Mouse (Mus musculus) adrenal gland, postnatal 14 days (tissue): ENCODE results near the gene Baz1b. TPM values are rescaled to one million over a fixed set of nuclear protein-coding genes. Genes with fewer than 3 reads are reported as not detected.
"Not testable (repeated sequence)": the region's sequence is repeated elsewhere in the genome, so short reads cannot be mapped to it uniquely, and the experiment has no call there.

Experiments
- DNase-seq: peaks from one replicate; pipeline ENCODE4 v3.0.0; 2021; ENCODE audit warnings: mixed read lengths
- total RNA-seq: library from RNA; stranded (reverse); gene quantifications from 2 replicates; pipeline ENCODE4 v1.2.3, GENCODE M21; 2021

Baz1b gene
- total RNA-seq, 1 experiment from 2014 or later = 87.4 TPM

- no peak for DNase-seq
Measured at GRCm38 (mm10) chr5:135178996-135179395, 8.1 kb upstream of the Baz1b start.

GRCm38 (mm10) chr5:135179616-135180015 is 7.4 kb upstream of the Baz1b start:
- DNase-seq = no peak

- no peak for DNase-seq
Measured at GRCm38 (mm10) chr5:135180796-135181195, 6.3 kb upstream of the Baz1b start.

DNA sequence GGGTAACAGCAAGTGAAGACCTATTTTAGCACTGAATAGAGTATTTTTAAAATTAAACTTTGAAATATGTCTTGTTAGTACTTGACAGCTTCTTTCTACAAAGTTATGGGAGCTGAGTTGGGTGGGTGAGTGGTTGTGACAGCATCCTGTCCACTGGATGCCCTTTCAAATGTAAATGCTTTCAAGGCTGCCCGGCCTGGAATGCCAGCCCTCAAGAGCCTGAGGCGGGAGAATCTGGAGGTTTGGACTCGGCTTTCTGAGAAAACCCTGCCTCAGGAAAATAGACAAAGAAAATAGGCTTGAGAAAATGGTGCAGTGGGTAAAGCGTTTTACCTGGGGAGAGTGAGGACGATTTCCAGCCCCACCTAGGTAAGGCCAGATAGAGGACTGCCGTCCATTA is 5.3 kb upstream of the Baz1b start:
- DNase-seq = no peak

GRCm38 (mm10) chr5:135183131-135183861 is 3.8 kb upstream of the Baz1b start:
- no peak for DNase-seq

- DNase-seq = no peak
Measured at GRCm38 (mm10) chr5:135185016-135185415, 2.0 kb upstream of the Baz1b start.

DNA sequence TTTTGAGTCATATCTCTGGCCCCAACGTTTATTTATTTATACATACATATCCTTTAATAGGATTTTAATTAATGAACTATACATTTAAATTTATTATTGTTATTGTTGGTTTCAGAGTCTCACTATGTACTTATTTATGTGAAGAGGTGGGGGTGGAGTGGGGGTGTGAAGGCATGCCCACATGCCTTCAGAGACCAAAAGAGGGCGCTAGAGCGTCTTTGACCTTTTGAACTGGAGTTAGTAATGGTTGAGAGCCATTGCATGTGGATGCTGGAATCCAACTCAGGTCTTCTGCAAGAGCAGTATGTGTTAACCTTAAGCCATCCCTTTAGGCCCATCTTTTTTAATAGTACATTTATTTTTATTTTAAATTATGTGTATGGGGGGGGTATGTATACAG is 1.5 kb upstream of the Baz1b start:
- DNase-seq = peak; percentile 73

GRCm38 (mm10) chr5:135186231-135186620 is 838 bp upstream of the Baz1b start:
- no peak for DNase-seq

DNA sequence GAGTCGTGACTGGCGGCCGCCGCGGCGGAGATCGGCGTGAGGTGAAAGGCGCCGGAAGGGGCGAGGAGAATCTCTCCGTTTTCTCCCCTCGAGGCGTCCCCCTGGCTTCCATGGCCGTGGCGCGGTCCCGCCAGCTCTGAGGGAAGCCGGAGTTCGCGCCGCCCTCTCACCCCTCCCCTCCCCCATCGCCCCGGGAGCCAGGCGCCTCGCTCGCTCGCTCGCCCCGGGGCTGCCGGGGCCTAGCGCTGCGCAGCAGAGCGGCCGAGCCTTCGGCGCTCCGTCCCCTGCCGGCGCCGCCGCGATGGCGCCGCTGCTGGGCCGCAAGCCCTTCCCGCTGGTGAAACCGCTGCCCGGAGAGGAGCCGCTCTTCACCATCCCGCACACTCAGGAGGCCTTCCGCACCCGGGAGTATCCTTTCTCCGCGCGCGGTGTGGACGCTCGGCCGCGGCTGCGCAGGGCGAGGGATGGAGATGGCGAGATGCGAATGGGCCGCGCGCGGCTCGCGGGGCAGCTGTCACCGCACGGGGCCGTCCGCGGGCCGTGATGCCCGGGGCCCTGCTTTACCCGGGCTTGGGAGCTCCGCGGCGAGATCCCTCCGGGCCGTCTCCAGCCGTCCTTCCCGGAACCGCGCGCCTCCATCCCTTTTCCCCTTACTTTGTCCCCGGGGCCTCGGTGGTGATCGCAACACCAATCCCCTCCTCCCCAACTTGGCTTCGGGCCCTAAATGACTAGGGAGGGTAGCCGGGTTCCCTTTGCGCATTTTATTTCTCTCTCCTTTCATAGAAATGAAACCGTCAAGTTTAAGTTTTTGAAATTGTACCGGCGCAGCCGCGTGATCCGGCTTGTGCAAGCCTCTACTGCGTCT is 517 bp downstream of the Baz1b start:
- DNase-seq = peak; percentile 59

GRCm38 (mm10) chr5:135188214-135188554 is 1.1 kb downstream of the Baz1b start:
- DNase-seq = no peak

DNA sequence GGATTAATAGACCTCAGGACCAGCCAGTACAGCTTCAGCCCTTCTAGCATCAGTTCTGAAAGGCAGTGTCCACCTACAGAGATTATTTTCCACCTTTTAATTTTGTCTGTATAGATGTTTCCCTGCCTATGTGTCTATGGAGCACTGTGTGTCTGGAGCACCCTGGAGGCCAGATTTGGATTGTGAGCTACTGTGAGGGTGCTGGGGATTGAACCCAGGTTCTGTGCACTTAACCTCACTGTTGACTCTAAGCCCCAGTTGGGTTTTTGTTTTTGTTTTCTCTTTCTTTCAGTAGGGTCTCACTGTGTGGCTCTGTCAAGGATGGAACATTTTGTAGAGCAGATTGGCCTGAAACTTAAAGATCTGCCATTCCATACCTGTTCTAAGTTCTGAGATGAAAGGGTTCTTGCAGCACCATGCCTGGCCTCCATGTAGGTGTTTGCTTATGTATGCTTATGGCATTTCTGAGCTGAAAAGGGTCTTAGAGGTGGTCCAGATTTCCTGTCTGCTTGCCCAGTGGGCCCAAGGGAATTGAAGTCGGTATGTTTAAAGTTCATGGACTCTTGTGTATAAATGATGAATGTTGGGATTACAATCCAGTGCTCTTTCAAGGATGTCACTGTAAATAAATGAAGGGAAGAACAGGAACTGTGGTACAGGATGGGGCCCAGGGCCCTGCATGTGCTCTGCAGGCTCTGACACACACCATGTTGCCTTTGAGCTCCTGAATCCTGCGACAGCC is 2.4 kb downstream of the Baz1b start:
- DNase-seq = no peak

- peak; percentile 81 for DNase-seq
Measured at GRCm38 (mm10) chr5:135191620-135192019, 4.6 kb downstream of the Baz1b start.

- DNase-seq = no peak
Measured at GRCm38 (mm10) chr5:135192431-135192830, 5.4 kb downstream of the Baz1b start.

DNA sequence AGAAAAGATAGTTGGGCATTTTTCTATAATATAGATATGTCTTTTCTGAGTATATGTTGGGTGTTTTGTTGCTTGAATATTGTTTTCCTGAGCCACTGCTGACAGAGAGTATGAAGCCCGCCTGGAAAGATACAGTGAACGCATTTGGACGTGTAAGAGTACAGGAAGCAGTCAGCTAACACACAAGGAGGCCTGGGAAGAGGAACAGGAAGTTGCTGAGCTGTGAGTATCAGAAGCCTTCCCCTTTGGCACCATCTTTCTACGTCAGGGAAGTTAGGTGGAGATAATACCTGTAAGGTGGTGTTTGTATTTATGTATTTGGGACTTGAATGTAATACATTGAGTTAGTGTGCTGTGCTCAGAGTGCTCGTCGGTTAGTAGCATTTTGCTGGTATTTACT is 9.3 kb downstream of the Baz1b start:
- DNase-seq = no peak

GRCm38 (mm10) chr5:135202763-135203162 is 15.7 kb downstream of the Baz1b start:
- DNase-seq = no peak

- no peak for DNase-seq
Measured at GRCm38 (mm10) chr5:135208197-135208596, 21.1 kb downstream of the Baz1b start.

DNA sequence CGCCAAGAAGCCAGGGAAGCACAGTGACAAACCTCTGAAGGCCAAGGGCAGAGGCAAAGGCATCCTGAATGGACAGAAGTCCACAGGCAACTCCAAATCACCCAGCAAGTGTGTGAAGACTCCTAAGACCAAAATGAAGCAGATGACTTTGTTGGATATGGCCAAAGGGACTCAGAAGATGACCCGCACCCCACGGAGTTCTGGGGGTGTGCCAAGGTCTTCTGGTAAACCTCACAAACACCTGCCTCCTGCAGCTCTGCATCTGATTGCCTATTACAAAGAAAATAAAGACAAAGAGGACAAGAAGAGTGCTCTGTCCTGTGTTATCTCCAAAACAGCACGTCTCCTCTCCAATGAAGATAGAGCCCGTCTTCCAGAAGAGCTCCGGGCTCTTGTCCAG is 29.8 kb downstream of the Baz1b start:
- DNase-seq = no peak

DNA sequence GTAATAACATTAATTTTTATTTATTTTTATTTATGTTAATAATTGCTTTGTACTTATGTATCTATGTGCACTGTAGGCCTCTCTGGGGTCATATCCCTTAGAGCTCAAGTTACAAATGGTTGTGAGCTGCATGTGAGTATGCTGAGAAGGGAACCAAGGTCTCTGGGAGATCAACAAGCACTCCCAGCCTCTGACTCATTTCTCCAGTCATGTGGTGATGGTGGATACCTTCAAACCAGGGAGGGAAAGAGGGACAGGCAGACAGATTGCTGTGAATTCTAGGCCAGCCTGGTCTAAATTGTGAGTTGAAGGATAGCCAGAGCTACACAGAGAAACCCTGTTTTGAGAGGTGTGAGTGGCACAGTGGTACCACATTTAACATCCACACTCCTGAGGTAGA is 33.9 kb downstream of the Baz1b start:
- DNase-seq = peak; percentile 39

GRCm38 (mm10) chr5:135222066-135222465 is 35.0 kb downstream of the Baz1b start:
- DNase-seq = no peak

DNA sequence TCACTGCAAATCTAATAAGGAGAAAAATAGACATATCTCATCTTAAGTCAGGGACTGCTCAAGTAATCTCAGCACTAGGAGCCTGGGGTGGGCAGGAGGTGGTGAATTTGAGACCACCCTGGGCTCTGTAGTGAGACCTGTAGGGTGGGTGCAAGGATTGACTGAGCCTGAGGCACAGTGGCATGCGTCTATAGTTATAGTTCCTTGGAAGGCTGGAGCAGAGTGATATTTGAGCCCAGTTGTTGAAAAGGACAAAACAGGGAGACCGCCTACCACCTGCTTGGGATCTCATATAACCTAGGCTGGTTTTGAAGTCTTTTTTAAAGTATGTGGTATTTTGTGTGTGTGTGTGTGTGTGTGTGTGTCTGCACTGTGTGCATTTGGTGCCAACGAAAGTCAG is 37.1 kb downstream of the Baz1b start:
- no peak for DNase-seq

DNA sequence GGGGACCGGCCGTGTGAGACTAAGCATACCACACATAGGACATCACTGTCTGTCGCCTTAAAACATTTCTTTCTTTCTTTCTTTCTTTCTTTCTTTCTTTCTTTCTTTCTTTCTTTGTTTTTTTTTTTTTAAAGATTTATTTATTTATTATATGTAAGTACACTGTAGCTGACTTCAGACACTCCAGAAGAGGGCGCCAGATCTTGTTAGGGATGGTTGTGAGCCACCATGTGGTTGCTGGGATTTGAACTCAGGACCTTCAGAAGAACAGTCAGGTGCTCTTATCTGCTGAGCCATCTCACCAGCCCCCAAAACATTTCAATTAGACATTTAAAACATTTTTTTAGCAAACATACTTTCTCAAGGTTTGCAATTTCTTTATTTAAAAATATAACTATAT is 38.8 kb downstream of the Baz1b start:
- not testable (repeated sequence) for DNase-seq

DNA sequence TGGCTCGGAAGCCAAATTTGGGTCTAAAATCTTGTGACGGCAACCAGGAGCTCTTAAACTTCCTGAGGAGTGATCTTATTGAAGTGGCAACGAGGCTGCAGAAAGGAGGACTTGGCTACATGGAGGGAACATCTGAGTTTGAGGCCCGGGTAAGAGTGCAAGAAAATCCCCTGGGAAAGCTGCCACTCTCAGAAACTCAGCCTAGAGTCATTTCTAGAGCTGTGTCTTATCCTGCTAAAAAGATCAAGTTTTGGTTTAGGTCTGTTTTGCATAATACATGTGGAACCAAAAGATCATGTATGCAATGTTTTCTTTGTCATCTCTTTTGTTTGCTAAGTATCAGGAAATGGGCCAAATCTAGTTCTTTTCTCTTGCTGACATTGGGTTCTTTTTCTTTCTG is 43.1 kb downstream of the Baz1b start:
- DNase-seq = no peak
